Mouse (Mus musculus): ENCODE results near the gene Tsc22d3.
"Not testable (repeated sequence)": the region's sequence is repeated elsewhere in the genome, so short reads cannot be mapped to it uniquely, and the experiment has no call there.

The Tsc22d3 gene

DNA sequence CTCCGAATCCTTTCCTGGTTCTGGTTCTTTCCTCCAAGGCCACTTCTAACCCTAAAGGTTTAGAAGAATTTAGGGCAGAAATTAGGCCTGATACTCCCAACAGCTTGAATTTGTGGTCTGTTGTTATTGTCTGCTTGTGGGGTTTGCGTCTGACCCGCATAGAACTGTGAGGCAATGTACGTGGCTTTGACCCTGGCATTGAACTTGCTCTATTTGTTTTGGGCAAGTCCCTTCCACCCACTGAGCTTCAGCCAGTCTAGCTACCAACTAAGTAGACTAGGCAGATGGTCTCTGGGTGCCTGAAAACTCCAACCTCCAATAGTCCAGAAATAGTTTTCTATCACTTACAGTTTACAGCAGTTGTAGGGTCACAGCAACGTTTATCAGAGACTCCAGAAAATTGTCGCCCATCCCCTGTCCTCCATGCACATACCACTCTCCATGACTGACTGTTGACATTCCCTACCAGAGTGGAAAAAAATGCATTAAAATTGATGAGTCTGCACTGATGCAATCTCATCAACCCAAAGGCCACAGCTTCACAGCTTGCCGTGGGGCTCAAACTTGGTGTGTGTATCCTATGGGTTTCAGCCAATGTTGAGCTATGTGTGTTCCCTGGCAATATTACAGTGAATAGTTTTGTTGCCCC, 74.7 kb downstream of the Tsc22d3 start:
- no peak for DNase-seq

DNA sequence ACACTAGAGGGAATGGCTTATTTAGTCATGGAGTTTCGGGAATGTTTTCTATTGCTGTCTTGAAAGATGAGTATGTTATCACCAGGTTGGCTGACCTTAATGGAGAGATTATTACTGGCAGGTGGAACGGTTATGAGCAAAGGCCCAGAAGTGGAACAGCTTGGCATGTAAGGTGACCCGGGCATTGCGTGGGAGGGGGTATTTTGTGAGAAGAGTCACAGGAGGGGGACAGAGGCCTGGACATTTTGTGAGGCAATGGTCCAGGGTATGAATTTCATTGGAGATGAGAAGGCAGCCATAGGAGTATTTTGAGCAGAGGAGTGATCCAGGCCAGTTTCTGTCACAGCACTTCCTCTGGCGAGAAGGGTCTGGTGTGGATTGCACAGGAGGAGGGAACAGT, 76.2 kb downstream of the Tsc22d3 start:
- no peak for DNase-seq

DNA sequence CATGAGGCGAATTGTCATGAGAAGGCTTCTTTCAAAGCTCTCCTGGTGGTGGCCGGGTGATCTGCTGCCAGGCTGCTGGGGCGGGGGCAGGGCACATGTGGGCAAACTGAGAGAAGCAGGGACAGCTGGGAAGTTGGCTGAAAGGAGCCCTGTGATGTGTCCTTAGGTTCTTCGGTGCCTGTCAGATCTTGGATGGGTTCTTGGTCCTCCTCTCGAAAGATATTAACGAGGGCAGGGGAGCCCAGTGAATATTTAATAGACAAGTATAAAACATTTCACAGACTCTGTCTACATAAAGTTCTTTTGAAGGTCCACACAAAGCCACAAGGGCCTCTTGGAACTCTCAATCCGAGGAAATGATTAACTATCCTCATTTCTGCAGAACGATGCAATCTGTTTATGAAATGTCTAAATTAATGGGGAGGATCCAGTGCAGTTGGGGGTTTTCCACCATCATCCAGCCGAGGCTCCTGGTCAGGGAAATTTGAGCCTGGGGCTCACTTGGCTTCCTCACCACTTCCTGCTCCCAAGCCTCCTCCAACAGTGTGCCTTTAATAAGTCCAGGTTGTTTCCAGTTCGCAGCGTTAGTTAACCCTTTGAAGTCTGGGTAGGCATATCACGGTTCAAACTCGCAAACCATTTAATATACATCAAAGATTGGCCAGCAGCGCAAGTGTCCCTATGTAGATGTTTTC, 78.2 kb downstream of the Tsc22d3 start:
- no peak for DNase-seq

DNA sequence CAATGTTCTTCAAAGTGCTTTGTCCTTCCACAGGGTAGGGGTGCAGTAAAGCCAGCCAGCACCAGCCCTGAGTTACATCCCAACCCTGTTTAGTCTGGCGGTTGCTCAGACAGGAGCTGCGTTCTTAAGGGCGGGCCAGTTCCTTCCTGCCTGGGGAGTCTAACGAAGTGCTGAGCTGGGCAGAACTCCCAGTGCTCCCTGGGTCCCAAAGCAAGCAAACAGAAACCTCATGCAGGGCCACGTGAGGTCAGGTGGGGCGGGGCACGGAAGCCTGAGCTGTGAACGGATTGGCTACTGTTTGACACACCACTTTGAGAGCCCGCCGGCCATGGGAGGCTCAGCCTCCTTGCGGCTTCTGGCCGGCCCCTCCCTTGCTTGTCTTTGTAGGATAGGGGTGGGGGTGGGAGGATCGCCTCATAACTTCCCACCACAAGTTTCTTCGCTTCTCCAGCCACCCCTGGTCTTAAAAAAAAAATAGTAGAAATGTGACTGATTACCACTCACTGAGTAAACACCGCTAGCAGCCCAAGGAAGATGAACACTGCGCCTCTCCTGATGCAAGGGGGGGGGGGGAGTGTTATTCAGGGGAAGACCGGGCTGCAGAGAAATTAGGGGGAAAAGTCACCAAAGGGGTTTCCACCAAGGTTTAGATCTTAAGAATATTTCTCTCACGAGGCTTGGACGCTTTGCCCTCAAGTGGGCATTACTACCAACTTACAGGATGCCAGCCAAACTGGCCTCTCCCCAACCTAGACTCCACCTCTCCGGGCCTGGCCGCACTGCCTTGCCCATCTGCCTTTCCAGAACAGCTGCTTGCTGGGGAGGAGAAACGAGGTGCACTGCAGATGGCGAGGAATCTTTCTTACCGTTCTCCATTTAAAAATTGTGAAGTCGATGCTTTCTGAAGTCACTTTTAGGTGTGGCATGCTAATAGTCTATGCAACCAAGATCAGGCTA, 80.0 kb downstream of the Tsc22d3 start:
- DNase-seq, result peak; percentile 87

DNA sequence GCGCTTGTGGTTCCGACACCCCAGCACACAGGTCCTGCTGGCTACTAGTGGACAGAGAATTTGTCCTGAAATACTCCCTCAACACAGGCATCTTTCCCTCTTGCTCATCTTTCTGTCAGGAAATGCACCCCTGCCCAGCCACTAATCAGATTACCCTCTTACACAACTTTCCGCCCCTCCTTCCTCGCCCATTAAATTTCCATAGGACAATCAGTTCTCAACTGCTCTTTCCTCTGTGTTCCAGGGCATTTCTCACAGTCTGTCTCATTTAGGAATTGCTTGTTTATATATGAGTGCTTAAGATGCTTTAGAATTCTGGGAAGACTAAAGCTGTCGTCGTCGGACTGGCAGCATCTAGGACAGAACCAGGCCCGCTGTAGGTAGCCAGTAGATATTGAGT, 82.1 kb downstream of the Tsc22d3 start:
- no peak for DNase-seq

DNA sequence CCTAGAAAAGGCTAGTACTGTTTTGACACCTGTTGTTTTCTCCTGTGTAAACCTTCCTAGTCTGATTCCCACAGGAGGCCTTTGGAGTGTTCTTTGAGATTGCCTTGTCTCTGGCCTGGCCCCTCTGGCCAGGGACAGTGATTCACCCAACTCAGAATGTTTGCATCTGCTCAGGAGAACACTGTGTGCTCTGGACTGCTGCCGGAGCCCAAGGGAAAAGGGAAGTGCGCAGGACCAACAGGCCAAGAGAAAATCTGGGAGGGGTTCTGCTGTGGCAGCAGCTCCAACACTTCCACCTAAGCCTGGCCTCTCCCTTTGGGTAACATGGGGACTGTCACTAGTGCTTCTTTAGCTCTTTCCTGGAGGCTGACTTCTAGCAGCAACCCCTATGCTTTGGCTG, 87.1 kb downstream of the Tsc22d3 start:
- DNase-seq, result no peak

DNA sequence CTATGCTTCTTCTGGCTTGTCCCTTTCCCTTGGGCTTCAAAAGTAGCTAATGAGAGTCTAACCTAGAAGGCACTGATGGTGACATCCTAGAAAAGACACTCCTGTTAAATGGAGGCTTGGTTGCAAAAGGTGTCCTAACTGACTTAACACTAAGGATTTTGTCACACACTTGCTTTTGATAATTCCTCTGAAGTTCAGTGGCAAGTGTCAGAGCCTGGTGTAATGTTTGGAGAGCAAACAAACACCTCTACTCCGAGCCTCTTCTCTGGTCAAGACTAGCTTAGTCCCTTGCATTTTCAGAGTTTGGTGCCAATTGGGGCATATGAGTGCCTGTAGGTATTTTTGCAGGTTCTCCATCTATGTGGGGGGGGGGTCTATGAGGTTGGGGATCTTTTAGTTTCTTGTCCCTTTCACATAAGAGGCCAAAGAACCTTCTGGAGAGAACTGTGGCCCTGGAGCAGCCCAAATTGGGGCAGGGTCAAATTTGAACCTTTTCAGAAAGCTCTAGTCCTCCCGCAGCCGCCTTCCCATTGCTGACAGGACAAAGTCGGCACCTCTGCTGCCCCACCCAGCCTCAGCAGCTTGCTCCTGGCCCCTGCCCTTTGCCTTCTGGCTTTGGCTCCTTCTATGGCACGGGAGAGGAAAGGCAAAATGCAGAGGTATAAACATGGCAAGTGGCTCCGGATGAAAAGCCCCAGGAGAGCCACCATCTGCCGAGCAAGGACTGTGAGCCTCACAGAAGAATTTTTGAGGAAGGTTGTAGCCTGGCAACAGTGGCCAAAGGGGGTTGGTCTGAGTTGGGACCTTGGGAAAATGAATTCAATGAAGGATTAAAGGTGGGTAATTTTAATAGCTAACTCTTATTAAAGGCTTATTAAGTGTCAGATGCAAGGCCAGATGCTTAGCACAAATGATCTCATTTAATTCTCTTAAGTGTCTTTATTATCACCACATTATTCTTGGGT, 88.5 kb downstream of the Tsc22d3 start:
- DNase-seq, result no peak

DNA sequence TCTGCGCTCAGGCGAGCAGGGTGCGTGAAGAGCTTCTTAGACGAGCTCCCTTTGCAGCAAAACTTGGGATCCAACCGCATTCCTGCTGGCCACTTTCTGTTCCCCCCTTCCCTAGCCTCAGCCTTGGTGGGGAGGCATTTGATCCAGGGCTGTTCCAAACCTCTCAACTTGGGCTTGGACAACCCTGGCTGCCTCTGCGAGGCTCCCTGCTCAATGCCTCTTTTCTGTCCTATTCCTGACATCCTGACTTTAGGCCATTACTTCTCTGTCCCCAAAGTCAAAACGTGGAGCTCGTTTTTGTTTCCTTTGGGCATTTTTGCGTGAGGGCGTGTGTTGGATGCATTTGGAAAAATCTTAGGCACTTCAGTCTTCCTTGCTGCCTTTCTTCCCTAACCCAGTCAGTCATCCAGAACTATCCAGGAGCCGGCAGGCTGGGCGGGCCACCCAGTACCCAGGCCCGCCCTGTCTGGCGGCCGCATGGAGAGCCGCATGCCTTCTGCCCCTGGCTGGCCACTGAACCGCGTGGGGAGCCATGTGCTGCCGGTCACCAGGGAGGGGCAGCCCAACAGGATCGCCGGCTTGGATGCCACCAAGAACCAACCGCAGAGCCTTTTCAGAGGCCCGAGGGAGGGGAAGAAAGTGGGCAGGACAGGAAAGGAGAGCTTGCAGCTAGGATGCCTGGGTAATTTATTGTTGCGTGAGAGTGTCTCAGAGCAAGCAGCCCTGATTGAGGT, 89.6 kb downstream of the Tsc22d3 start:
- DNase-seq, result no peak

DNA sequence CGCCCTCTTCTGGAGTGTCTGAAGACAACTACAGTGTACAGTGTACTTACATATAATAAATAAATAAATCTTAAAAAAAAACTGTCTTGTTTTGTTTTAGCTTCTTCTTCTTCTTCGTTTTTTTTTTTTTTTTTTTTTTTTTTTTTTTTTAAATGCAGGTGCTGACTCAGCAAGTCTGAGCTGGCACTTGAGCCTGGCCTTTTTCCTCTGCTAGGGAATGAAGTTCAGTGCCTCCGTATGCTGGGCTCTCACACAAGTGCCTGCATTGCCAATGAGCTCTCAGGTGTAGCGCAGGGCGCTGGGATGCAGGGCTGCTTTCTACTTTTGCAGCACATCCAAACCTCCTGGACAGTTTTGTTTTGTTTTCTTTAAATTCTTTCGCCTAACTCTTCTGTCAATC, 90.6 kb downstream of the Tsc22d3 start:
- no peak for DNase-seq

DNA sequence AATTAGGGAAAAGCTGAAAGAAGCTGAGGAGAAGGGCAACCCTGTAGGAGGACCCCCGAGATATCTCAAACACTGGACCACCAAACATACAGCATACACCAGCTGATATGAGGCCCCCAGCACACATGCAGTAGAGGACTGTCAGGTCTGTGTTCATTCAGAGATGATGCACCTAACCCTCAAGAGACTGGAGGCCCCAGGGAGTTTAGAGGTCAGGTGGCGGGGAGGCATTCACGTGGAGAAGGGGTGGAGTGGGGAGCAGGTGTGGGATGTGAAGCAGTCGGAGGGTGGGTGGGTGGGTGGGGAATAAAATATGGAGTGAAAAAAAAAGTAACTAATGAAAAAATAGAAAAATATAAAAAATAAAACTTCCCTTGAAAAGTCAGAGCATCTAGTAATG, 91.7 kb downstream of the Tsc22d3 start:
- DNase-seq, result not testable (repeated sequence)

DNA sequence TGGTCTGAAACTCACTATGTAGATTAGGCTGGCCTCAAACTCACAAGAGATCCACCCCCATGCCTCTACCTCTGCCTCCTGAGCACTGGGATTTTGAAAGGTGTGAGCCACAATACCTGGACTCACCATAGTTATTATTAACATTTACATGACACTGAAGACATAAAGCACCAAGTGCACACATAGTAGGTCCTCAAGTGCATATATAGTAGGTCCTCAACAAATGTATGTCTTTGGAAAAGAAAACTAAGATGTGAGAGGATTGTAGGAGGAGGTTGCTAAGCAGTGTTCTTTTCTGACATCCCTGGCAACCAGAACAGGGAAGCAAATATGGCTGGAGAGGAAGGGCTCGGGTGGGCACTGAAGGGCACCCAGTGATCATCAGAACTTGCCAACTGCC, 93.1 kb downstream of the Tsc22d3 start:
- no peak for DNase-seq

DNA sequence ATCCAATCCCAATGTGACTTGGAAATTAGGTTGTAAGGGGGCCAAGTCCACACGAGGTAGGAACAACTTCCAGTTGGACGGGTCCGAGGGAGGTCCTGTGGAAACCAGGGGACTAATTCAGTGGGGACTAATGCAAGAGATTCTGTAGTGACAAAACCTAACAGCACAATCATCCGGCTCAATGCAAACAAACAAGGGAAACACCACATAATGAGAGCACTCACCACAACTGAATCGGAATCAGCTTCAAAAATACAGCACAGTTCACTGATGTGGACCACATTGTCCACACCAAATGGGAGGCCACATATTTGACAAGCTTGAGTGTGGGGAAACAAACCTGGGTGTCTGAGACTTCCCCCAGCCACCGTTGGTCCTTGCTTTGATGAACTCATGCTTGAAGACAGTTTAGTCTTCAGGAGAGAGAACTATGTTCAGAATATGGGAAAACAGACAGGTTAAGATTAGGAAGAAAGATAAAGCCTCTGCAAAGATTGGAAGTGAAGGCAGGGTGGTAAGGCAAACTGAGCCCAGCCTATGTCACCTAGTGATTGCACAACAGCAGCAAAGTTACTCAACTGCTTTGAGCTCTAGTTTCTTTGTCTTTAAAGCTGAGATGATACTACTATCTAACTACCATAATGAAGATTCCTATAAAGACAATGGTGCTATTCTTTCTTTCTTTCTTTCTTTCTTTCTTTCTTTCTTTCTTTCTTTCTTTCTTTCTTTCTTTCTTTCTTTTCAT, 93.9 kb downstream of the Tsc22d3 start:
- no peak for DNase-seq

DNA sequence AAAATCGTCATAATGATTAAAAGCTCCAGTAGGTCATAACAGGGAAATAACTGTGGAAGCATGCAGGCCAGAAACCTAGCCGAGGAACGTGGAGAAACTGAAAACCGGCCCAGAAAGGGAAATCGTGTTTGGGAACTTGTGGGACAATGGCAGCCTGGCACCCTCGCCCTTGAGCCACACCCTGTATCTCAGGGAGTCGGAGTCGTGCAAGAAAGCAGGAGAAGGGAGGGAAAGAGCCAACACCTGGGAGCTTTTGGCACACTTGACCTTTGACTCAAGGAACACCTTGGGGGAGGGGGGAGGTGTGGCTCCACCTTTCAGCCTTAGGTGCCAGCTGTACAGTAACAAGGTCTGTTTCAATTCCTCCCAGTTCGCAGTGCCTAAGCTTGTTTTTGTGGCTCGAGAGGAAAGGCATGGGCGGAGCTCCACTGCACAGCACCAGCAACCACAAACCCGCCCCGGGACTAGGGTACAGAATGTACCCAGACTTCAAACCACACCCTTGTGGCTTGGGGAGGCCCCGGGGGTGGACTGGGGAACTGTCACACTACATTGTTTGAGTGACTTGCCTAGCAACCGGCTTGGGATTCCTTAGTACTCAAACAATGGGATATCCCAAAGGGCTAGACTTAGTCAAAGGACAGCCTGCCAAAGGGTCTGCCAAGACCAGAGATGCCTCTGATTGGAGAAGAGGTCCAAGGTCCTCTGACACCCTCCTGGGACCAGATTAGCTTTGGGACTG, 94.8 kb downstream of the Tsc22d3 start:
- peak; percentile 92 for DNase-seq

DNA sequence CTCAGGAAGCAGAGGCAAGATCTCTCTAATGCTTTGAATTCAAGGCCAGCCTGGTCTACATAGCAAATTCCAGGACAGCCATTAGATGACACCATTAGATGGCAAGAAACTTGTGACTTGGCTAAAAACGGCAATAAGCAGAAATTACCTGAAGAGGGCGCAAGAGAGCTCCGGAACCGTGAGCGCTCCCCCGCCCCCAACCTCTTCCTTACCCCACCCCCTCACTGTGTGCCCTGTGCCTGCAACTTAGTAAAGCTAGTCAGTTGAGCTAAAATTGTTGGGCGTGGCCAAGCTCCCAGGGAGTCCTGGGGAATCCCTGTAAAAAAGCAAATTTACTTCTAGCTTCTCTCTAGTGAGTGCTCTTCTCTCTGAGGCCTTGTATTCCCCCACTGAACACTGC, 96.6 kb downstream of the Tsc22d3 start:
- peak; percentile 83 for DNase-seq

DNA sequence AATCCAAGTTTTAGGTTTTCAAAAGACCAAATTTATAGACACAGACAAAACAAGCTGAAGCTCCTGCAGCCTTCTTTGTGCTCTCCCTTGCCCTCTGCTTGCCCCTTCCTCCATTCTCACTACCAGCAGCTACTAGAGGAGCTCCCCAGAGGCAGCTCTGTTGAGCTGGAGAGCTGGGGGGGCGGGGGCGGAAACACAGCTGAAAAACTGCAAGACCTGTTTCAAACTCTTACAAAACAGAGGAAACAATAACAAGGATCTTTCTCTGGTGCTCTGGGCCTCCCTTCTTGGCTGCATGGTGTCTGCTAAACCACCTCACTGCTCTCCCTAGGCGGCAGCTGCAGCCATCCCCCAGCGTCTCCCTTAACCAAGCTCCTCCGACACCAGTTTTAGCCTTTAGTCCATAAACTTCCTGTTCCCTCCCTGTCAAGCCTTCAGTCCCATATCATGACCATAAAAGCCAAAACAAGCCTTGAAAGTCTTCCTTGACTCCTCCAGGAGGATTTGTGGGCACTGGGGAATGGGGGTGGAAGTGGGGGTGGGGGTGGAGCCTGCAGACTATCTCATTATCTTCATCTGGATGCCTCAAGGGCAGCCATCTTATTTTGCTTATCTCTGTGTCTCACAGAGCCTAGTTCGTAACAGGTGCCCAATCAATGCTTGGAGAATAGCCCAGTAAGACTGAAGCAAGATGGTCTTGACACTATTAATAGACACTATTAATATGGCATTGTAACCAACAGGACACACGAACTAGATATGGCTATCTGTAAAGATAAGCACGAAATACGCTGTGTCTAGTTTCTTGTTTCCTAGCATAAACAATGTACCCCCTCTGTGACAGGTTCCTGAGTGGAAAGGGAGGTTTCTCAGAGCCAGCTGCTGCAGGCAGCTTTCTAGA, 98.8 kb downstream of the Tsc22d3 start:
- DNase-seq, result peak; percentile 51

DNA sequence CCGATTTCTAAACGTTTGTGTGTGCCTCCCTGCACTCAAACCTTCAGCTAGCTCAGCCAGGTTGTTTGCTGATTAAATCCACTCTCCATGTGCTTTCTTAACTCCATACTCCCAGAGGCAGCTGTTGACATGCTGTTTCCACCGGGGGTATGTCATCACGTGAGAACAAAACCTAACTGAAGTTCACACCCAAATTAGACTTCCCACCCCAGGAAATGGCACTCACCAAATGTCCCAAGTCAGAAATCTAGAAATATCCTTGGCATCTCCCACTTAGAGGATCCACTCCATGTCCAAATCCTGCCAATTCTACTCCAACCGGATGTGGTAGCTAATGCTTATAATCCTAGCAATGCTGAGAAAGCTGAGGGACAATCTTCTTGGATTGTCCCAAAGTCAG, 100.2 kb downstream of the Tsc22d3 start:
- DNase-seq, result no peak

DNA sequence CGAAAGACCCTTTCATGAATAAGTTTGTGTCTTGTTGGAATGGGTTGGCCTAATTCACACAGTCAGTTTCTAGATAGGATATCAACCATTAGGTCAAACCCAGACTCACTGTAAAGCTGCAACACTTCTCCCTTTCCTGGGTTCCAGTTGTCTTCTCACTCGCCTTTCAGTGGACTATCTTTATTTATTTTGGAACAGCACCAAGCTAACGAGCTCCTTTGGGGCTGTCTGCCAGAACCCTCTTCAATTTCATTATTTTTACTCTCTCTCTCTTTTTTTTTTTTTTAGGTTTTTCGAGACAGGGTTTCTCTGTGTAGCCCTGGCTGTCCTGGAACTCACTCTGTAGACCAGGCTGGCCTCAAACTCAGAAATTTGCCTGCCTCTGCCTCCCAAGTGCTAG, 102.0 kb downstream of the Tsc22d3 start:
- DNase-seq, result not testable (repeated sequence)

DNA sequence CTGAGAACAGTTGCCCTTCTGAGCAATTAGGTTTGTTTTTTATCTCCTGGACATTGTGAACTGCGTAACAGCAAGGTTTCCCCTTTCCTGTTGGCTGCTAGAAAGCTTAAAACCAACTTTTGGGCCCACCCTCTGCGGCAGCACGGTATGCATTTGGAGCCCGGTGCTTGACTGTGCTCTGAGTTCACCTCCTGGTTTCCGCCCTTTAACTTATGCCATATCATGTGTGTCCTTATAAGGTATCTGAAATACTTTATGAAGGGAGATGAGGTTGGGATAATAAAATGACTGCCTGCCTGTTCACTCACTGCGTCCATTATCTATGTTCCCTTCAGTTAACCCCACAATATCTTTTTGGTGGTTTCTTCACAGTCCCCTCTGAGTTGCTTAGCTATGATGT, 106.3 kb downstream of the Tsc22d3 start:
- no peak for DNase-seq

DNA sequence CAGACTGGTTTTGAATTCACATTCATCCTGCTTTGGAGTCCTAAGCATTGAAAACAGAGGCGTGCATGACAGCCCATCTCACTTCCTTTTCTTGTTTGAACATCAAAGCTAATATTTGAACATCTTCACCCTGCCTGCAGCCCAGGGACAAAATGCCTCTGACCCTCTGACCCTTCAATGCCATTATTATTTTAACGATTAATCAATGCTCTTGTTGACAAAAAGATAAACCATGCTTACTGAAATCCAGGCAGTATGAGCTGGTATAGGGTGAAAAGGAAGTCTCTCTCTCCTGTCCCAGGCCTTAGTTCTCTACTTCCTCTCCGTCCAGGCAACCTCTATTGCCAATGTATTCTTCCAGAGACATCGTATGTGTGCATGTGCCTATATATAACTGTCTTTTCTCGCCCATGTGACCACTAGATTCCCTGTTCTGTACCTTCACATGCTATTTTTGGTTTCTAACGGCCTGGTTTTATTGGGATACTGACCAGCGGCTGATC, 106.9 kb downstream of the Tsc22d3 start:
- DNase-seq, result no peak
